Mouse (Mus musculus): ENCODE results near the gene Rbms2.
"Not testable (repeated sequence)": the region's sequence is repeated elsewhere in the genome, so short reads cannot be mapped to it uniquely, and the experiment has no call there.

Rbms2 gene

GRCm38 (mm10) chr10:128179989-128180388, at the start of gene Rbms2:
Gene Rbms2, minus strand, starts transcription at chr10:128180297.
- no peak for DNase-seq

GRCm38 (mm10) chr10:128228009-128228408, 47.9 kb upstream of the Rbms2 start:
- no peak for DNase-seq

- DNase-seq = no peak
These were observed 47.5 kb upstream of the Rbms2 start for GRCm38 (mm10) chr10:128227592-128227991.

- no peak for DNase-seq
These were observed 45.4 kb upstream of the Rbms2 start, which contains the start of gene Mip for GRCm38 (mm10) chr10:128225538-128225937. Gene Mip, plus strand, starts transcription at chr10:128225838.

- DNase-seq = no peak
These were observed 45.0 kb upstream of the Rbms2 start for GRCm38 (mm10) chr10:128225064-128225463.

- no peak for DNase-seq
These were observed 41.6 kb upstream of the Rbms2 start for GRCm38 (mm10) chr10:128221533-128222286.

DNA sequence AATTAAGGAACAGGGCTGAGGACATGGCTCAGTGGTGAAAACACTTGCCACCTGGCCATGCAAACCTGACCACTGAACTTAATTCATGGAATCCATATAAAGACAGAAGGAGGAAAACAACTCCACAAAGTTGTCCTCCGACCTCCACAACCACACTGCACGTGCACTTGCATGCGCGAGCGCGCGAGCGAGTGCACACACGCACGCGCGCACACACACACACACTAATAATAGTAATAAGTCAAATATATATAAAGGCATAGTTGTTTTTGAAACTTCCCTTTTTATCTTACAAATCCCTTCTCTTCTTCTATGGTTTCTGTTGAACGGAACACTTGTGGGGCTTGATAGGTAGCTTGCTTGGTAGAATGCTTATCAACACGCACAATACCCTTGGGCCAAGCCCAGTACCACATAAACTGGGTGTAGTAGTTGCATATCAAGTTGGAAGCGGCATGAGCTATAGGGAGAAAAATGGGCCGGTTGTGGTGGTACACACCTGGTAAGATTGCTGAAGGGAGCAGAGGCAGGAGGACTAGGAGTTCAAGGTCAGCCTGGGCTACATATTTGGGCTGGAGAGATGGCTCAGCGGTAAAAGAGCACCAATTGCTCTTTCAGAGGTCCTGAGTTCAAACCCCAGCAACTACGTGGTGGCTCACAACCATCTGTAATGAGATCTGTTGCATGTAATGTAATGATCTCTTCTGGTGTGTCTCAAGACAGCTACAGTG, 38.5 kb upstream of the Rbms2 start:
- no peak for DNase-seq

DNA sequence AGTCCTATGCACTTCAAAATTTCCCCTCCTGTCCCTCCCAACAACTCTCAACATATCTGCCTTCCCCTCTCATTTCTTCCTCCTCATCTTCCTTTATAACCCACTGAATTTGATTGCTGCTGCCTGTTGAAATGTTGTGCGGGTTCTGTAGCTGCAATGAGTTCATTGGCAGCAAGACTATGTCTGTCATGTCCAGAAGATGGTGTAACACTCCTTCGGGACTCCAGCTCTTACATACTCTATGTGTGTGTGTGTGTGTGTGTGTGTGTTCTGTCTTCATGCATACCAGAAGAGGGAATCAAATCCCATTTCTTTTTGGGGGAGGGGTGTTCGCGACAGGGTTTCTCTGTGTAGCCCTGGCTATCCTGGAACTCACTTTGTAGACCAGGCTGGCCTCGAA, 34.9 kb upstream of the Rbms2 start:
- DNase-seq = no peak

DNA sequence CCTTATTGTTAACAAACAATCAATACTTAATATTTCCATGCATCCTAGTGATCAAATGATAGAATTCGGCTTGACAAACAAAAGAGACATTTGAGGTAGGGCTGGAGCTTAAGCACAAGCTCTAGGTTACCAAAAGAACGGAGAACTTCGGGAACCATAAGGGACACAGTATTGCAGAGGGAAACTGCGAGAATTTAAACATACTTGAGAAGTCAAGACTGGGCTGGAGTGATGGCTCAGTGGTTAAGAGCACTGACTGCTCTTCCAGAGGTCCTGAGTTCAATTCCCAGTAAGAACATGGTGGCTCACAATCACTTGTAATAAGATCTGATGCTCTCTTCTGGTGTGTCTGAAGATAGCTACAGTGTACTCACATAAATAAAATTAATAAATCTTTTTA, 34.0 kb upstream of the Rbms2 start:
- not testable (repeated sequence) for DNase-seq

DNA sequence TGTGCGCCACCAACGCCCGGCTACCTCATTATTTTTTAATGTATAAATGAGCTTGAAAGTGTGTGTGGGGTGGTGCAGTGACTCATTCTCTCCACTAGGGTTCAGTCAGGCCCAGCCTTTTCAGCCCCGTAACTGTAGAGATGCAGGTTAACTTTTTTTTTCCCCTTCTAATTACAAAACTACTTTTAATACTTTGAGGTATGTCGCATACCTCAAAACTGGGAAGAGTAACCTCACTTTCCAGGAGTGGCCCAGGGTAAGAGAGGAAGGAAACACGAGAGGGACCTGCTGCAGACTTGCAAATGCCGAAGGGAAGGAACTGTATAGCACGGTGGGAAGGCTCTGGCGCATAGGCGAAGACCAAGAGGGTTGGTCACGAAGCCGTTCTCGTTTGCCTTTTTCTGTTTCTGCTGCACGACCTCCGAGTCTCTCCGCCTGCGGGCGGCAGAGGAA, 32.8 kb upstream of the Rbms2 start:
- peak; percentile 64 to 65 for DNase-seq

DNA sequence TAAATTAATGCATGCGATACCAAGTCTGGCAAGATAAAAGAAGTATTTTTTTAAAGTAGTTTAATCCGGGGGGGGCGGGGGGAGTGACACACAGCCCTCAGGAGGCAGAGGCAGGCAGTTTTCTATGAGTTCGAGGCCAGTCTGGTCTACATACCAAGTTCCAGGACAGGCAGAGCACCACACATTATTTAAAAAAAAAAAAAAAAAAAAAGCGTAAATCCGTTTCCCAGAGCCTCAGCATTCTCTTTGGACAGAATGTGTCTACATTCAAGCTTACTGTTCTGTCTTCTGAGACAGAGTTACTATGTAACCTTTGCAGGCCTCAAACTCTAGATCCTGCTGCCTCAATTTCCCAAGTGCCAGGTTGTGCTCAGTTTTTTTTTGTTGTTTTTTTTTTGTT, 32.1 kb upstream of the Rbms2 start:
- no peak for DNase-seq

DNA sequence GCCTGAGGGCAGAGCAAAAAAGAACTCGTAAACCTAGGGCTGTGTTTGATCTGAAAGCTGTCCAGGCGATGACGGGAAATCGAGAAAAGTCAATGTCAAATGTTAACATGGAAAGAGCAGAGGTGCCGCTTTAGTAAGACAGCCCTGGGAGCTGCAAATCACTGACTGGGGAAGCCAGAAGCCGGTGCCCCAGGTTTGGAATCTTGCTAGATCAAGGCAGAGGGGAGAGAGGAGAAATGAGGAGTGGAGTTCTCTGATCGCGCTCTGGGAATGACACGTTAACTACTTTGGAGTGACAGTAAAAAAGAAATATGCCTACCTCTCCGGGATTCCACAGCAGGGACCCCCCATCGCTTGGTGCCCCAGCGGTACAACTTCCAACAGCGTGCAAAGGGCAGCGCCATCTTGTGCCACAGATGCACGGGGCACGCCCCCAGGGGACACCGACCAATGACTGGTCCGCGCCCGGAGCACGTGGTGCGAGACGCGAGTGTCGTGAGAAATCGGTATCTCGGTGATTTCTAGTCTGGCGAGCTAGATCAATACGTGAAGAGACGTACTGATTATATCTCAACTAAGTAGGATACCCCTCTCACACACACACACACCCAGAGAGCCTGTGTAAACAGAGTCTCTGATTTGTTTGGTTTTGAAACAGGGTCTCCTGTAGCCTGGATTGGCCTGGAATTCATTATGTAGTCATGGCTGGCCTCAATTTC, 31.5 kb upstream of the Rbms2 start, which contains the start of gene Spryd4:
Spryd4 (minus strand) TSS at position 418 of the 719 bp plus-strand sequence.
- DNase-seq = peak; percentile 85 to 88

GRCm38 (mm10) chr10:128210954-128211353, 30.9 kb upstream of the Rbms2 start:
- DNase-seq = peak; percentile 14 to 28

DNA sequence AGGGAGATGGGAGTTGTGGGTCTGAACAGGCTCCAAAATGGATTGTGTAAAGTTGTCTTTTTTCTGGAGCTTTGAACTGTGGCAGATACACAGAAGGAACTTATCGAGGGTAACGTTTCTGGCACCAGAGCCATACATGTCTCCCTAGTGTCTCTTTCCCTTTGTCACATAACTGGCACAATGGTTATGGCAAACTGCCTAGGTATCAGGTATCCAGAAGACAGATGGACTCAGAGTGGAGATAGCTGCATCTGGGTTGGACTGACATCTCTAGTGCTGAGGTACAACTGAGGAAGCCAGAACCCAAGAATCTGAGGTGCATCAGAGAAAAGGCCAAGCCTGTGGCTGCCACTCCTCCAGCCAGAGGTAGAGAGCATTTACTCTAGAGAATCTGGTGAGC, 30.0 kb upstream of the Rbms2 start:
- DNase-seq = no peak

- no peak for DNase-seq
These were observed 29.4 kb upstream of the Rbms2 start for GRCm38 (mm10) chr10:128209311-128210009.

DNA sequence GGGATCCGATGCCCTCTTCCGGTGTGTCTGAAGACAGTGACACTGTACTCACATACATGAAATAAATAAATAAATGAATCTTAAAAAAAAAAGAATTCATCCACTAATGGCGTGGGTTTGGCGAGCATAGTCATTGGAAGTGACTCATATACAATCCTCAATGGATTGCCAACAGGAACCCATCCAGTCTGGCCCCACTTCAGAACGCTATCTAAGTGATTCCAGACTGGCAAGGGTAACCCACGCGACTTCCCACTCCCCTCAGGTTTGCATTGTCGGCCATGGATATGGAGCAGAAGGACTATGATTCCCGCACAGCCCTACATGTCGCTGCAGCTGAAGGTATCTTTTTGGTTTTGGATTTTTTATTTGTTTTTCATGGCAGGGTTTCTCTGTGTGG, 28.2 kb upstream of the Rbms2 start:
- DNase-seq = no peak

- DNase-seq = no peak
These were observed 24.8 kb upstream of the Rbms2 start for GRCm38 (mm10) chr10:128204941-128205340.

DNA sequence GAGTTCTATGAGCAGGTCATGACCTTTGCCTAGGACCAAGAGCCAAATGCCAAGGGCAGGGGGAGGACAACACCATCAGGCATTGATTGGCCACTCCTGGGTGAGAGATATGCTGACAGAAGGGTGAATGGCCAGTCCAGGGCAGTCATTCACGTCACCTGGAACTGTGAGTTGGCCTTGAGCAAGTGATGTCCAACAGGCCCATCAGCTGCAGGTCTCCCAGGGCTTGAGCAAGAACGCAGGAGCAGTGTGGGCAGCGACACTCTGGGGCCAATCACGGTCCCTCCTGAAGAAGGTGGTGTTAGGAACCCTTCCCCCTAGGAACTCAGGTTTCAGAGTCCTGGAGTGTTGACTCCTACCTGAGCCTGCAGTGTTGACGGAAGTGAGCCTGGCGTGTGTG, 21.8 kb upstream of the Rbms2 start:
- DNase-seq = no peak

- DNase-seq = no peak
These were observed 14.7 kb upstream of the Rbms2 start for GRCm38 (mm10) chr10:128194551-128195461.

- DNase-seq = peak; percentile 93 to 94
These were observed 14.0 kb upstream of the Rbms2 start, which contains the start of gene Gls2 for GRCm38 (mm10) chr10:128194024-128194550. Gene Gls2, plus strand, starts transcription at chr10:128194457.

- DNase-seq = no peak
These were observed 13.0 kb upstream of the Rbms2 start for GRCm38 (mm10) chr10:128193113-128193512.

All from thymus, postnatal 36 days (tissue).